Mouse (Mus musculus) thymus, postnatal 25 days (tissue): Measurements from ENCODE around the gene Cachd1.

Experiments used
- DNase-seq: peaks from one replicate; pipeline ENCODE4 v3.0.0; 2022

Gene Cachd1

GRCm38 (mm10) chr4:100925153-100925552 lies 148.7 kb downstream of the Cachd1 start:
- DNase-seq = no peak

DNA sequence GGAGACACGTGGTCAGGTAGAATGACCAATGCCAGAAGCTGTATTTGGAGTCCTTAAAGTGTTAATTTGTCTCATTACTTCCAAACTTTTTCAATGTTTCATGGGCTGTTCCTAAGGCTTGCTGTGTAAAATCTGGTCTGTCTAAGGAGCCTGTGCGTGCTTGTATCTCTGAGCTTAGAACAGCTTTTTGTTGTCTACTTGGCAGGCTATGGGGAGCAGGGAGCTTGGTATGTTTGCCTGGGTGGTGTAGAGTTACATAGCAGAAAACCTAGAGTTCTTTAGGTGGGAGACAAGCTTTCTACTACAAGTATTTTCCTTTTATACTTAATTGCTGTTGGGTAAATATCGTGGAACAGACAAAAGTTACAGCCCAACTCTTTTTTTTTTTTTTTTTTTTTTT lies 150.1 kb downstream of the Cachd1 start:
- DNase-seq = no peak

GRCm38 (mm10) chr4:100927059-100927458 lies 150.6 kb downstream of the Cachd1 start:
- DNase-seq = no peak

- no peak for DNase-seq
These were observed 167.2 kb downstream of the Cachd1 start for GRCm38 (mm10) chr4:100943689-100944088.

GRCm38 (mm10) chr4:100944276-100944675 lies 167.8 kb downstream of the Cachd1 start:
- DNase-seq = no peak

GRCm38 (mm10) chr4:100945171-100945899 lies 168.9 kb downstream of the Cachd1 start:
- no peak for DNase-seq

DNA sequence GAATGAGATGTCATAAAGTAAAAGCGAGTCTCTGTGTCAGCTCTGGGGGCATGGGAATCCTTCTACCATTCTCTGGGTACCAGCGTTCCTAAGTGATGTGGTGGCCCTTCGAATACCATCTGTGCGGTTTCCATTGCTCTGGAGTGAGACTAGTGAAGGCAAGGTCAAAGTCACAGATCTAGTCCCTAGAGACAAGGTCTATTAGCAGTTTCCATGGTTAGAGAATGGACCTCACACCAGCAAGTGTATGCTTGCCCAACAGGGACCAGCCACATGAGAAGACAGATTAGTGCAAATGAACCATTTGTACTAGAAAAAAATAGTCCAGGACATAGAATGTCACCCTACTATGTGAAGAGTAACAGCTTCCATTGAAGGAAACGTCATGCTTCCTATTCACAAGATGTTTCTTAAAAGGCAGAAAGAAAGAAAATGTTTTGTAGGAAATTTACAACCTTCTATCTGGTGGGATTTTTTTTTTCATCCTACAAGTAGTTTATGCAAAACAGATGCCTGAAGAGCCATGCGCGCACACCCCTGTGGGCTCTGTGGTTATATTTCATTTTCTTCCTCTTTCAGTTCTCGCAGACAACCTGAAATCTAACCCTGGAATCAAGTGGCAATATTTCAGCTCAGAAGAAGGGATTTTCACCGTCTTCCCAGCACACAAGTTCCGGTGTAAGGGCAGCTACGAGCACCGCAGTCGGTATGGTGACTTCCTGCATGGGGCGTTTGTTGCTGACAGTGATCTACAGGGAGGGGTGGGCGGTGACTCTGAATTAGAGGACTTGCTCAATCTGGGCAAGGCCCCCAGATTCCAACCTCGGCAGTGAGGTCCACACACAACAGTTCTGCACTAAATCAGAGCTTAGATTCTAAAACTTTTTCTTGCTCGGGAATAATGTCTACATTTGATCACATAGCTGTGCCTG lies 172.3 kb downstream of the Cachd1 start:
- DNase-seq = no peak

- no peak for DNase-seq
These were observed 173.8 kb downstream of the Cachd1 start for GRCm38 (mm10) chr4:100950316-100950715.

GRCm38 (mm10) chr4:100951876-100952275 lies 175.4 kb downstream of the Cachd1 start:
- no peak for DNase-seq

- no peak for DNase-seq
These were observed 186.9 kb downstream of the Cachd1 start for GRCm38 (mm10) chr4:100963341-100963740.

GRCm38 (mm10) chr4:100963796-100964195 lies 187.3 kb downstream of the Cachd1 start:
- DNase-seq = no peak

DNA sequence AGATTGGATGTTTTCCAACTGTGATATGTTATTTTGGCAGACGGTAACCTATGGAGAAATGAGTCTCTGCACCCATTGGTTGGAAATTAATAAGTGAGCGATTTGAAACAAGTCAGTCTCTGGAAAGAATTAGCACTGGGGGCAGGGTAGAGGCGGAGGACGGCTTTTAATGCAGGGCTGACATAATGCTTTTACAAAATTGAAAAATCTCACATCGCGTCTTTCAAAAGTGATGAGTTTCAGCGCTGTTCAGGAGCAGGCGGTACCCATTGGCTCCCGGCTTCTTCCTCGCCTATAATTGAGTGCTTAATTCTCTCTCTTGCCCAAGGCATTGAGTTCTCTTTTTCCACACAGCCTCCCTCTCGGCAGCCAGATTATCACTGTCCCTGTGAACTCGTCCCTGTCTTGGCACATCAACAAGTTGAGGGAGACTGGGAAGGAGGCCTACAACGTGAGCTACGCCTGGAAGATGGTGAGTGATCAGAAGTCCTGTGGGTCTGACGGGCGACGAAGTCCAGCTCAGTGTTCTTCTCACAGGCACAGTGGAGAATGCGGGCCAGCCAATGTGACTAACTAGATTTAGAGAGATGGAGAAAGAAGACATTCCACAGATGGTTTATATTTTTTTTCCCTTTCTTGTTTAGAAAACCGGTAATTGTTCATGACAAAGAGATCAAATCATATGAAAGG lies 191.4 kb downstream of the Cachd1 start:
- no peak for DNase-seq

DNA sequence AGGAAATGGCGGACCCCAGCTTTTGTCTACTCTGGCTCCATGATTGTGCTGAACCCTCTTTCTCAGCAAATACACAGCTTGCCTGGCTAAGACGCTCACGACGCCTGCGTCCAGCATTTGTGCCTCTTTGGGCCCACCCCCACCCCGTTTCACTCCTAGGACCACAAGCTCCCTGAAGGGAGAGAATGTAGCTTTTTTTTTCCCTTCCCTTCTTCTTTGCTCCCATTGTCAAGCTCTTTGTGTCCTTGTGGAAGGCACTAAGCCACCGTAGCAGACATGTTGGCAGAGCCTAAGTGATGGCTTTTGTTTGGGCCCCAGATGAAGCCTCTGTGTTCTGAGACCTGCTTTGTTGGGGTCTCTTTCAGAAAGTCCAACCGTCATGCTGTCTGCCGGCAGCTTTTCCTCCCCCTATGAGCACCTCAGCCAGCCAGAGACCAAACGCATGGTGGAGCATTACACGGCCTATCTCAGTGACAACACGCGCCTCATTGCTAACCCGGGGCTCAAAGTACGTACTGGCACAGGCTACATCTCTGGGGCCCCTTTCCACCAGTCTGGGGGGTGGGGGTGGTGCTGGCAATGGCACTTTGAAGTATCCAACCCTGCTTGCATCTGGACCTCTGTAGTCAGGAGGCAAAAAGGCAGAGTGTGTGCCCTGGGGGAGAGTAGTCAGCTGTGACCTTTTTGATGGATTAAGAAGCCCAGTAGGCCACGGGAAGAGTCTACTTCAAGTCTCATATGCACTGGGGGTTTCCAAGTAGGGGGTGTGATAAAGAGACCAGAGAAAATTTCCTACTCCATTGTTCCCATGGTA lies 197.4 kb downstream of the Cachd1 start:
- no peak for DNase-seq

GRCm38 (mm10) chr4:100974455-100975035 lies 198.1 kb downstream of the Cachd1 start:
- DNase-seq = no peak

- no peak for DNase-seq
These were observed 201.0 kb downstream of the Cachd1 start for GRCm38 (mm10) chr4:100977522-100977921.

GRCm38 (mm10) chr4:100987187-100987586 lies 210.7 kb downstream of the Cachd1 start:
- DNase-seq = no peak

DNA sequence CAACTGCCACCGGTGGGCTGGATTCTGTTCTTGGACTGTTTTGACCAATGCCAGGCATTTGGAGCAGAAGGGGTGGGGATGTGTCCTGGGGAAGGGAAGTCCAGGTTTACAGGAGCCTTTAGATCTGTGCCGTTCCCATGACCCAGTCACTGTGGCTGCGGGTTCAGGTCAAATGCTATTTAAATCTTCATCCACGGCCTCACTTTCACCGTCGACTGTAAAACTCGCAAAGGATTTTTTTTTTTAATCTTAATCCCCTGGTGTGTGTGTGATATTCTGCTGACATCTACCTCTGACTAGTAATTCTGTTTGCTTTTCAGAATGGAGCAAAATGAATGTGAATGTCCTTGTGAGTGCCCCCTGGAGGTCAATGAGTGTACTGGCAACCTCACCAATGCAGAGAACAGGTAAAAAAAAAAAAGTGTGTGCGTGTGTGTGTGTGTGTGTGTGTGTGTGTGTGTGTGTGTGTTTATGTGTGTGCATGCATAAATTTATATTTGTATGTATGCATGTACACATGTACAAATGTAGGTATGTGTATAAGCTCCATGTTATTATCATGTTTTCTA lies 211.8 kb downstream of the Cachd1 start:
- no peak for DNase-seq

GRCm38 (mm10) chr4:100990996-100991395 lies 214.5 kb downstream of the Cachd1 start:
- DNase-seq = no peak

DNA sequence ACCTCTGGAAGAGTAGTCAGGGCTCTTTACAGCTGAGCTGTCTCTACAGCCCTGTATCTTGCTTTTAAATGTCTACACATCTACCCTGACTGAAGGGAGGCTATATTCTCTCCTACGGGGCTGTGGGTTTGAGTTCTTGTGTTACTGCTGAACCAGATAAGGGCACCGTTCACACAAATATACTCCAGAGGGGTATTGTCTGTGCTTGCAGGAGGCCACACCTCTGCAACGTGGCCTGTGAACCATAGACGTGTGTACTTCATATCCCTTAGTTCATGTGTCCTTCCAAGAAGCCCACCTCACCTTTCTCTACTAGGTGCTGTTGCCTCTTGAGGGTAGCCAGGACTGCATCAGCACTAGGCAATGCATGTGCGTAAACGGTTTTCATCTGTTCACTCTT lies 215.6 kb downstream of the Cachd1 start:
- DNase-seq = no peak

DNA sequence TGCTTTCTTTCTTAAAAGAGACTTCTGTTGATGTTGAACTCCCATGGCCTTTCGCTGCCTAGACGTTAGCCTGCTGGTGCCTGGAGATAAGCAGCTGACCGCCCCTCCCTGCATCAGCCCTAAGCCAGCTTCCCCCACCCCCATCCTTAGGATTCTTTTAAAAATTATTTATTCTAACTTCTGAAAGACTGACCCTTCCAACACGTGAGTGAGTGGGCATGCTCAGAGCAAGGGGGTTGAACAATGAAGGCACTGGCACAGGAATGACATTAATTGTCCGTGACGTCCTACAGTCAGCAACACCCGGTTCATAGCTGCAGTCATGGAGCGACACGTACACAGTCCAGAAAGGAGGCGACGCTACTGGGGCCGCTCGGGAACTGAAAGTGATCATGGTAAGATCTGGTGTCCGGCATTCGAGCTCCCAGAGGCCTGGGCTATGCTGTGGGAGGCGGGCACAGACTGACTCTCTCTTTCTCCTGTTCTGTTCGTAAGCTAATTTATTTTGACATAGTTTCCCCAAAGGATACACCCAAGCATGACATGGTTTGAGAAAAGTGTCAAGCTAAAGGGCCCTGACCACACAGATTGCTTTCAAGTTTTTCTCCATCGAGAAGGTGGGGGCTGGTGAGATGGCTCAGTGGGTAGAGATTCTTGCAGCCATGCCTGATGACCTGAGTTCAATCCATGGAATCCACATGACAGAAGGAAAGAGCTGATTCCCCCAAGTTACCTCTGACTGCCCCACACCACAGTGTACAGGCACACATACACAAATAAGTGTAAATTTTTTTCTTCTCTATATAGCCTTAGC lies 218.2 kb downstream of the Cachd1 start:
- no peak for DNase-seq

DNA sequence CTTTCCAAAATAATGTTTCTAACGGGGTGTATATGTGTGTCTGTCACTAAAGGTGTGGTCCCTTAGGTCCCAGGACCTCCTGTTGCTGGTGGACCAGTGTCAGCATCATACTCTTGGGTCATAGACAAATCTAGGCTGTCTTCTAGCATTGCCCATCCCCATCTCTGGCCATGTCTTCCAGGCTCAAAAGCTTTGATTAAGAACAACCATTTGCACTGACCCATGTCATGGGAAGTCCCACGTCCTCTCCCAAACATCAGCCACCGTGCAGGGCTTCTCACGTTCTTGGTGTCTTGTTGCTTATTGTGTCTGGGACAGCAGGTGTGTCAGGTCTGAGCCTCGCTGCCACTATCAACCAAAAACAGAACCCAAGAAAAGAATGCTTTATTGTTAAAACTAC lies 219.1 kb downstream of the Cachd1 start:
- no peak for DNase-seq
